Mouse (Mus musculus) frontal cortex, adult 2 months (tissue): ENCODE results near the gene Mcl1. TPM values are rescaled to one million over a fixed set of nuclear protein-coding genes. Genes with fewer than 3 reads are reported as not detected.
A peak's percentile ranks its signal among the peaks of the same experiment; 100 is the strongest.
"Not testable (repeated sequence)": the region's sequence is repeated elsewhere in the genome, so short reads cannot be mapped to it uniquely, and the experiment has no call there.

ENCODE experiments used
- DNase-seq, 2 experiments: peaks; one replicate each; pipeline ENCODE4 v3.0.0; 2022; ENCODE audit warnings: low spot score in 1 of 2; ENCODE audit errors: extremely low spot score in 1 of 2
- polyA plus RNA-seq: library from polyadenylated mRNA; depleted of rRNA; stranded (reverse); fragments of >200 nt; gene quantifications from 2 replicates; pipeline ENCODE4 v1.2.3, GENCODE M21; 2012

Mcl1 gene
- polyA plus RNA-seq, 1 experiment, result 43.3 TPM

DNA sequence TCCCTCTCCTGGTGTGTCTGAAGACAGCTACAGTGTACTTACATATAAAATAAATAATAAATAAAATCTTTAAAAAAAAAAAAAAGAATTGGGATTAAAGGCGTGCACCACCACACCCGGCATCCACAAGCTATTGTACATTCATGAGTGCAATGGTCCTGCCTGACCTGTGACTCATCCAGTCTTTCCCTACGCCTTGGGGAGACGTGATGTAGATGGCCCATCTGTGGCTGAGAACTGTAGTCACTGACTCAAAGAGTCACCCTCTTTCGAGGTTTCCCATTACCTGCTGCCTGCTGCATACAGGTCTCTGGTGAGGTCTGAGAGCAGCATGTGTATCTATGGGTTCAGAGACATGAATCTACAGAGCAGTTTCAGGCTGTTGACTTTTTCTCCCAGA, 10.6 kb upstream of the Mcl1 start:
- DNase-seq, result no peak

DNA sequence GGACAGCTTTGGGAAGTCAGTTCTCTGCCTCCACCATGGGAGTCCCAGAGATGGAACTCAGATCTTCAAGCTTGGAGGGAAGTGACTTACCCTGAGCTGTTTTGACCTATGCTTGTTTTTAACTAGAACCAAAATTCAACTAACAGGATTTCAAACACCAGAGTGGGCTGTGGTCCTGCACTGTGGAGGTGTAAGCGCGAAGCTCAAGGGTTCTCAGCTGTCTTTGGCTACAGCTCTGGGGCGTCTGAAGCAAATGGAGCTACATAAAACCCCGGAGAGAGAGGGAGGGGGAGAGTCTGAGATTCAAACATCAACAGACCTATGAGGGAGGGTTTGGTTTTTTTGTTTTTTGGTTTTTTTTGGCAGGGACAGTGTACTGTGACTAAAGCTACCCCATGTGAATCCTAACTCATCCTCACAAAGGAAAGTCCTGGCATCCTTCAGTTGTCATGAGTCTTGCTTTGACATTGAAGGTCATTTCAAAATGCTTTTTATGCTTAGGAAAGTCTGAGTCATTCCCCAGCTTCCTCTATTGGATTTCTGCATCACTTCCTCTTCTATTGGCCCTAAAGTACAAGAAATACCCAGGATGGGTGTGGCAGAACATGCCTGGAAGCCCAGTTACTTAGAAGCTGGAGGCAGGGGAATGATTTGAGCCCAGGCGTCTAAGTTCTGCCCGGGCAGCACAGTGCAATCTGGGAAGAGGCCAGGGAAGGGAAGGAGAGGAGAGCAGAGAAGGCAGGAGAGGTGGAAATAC, 8.1 kb upstream of the Mcl1 start:
- DNase-seq, result no peak

DNA sequence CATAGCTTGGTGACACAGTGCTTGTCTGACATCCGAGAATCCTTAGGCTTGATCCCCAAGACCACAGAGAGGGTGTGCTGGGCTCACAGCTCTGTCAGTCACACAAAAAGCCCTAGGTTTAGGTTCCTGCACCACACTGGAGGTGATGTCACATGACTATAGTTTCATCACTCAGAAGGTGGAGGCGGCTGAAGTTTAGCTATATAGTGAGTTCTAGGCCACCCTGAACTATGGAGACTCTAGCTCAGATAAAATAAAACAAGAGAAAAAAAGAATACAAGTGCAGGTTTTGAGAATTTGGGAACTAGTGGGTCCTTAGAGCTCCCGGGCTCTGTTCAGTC, 7.6 kb upstream of the Mcl1 start:
- no peak for DNase-seq

DNA sequence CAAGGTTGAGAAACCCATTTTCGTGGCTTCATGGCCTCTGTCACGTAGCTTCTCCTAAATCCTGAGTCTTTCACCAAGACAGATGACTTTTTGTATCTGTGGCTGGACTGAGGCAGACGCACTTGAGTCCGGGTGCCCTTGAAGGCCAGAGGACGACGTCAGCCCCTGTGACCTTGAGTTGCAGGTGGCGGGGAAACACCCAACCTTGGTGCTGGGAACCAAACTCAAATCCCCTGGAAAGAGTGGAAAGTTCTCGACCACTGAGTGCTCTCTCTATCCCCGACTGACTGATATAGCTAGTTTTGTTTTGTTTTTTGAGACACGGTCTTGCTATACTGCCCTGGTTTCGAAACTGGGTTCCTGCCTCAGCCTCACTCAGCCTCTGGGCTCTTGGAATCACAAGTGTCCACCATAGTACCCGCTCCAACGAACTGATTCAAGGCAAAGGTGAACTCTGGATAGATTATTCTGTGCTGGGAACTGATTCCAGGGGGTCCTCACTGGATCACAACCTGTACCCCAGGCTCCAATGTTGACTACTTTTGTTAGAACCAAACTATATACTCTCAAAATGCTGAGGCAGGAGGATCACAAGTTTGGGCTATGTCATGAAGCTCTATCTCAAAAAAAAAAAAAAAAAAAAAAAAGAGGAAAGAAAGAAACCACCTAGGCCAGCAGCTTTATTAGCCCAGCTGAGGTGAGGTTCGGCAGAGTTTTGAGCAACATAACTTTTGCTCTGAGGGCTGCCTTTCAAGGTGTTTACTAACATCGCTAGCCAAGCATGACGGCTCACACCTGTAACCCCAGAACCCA, 7.0 kb upstream of the Mcl1 start:
- DNase-seq, result no peak

DNA sequence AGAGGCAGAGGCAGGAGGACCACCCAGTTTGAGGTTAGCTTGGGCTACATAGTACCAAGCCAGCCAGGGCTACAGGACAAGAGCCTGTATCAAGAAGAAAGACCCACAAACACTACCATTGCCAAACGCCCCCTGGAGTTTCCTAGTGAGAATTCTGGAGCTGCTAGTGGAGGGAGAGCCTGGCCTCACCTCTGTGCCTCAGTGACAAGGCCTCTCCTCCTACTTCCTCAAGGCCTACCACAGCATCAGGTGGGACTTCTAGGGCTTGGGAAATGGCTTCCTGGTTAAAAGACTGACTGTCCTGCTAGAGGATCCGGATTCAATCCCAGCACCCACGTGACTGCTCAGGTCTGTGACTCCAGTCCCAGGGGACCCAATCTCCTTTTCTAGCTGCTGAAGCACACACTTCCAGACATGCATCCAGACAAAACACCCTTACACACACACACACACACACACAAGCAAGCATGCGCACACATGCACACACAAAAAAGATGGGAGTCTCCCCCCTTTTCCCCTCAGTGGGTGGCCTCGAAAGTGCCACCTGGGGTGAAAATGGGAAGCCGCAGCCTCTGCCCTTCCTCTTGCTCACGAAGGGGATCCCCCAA, 6.3 kb upstream of the Mcl1 start:
- DNase-seq, result no peak

DNA sequence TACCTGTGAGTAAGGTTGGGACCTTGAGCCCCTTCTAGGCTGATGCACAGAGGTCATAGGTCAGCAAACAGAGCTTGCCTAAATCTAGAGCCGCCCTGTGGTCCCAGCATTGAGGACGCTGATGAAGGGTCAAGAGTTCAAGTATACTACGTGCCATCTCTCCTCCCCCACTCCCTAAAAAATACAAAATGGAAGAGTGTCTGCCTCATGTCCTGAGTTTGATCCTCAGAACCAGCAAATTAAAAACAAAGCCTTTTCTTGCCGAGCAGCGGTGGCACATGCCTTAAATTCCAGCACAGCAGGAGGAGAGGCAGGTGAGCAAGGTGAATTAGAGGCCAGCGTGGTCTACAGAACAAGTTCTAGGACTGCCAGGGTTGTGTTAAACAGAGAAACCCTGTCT, 5.7 kb upstream of the Mcl1 start:
- DNase-seq, result no peak

DNA sequence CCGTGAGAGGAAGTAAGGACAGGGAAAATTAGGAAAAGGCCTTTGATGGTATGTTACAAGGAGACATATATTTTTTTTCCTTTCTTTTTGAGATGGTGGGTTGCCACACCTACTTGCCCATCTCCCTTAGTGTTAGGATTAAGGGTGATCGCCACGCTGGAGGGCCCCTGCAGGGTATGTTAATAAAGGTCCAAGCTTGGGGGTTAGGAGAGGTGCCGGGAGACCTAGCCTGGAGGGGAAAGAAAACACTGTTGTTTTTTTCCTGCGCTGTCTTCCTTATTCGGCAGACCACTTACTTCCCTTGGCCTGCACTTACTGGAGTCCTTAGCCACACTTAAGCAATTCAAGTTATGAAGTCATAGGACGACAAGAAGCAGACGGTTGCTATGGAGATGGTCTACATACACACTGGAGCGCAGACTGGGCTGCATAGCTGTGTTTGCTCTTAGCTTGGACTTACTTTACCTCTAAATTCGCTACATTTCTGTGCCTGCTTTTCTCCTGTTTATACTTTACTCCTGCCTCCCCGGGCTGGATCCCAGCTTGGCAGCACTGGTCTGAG, 5.0 kb upstream of the Mcl1 start:
- no peak for DNase-seq

DNA sequence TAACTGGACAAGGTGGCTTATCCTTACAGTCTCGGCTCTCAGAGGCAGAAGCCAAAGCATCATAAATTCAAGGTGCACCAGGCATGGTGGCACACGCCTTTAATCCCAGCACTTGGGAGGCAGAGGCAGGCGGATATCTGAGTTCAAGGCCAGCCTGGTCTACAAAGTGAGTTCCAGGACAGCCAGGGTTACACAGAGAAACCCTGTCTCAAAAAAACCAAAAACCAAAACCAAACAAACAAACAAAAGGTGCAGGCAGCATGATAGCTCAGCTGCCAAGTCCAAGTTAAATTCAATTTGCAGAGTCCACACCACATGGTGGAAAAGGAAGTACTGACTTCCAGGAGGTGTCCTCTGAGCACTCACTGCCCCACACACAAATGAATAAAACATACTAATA, 4.2 kb upstream of the Mcl1 start:
- not testable (repeated sequence) for DNase-seq

DNA sequence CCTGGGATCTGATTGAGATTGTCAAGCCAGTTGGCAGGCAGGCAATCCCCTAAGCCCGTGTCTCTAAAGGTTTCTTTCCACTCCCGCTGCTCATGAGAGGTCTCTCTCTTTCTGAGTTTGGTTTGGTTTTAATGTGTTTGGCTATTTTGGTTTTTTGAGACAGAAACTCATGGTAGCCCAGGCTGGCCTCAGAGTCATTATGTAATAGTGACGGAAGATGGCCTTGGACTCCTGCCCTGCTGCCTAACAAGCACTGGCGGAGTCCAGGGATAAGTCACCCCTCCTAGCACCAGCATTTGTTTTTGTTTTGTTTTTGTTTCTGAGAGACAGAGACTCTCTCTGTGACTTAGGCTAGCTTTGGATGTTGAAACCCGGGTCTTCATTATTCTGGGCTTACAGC, 3.2 kb upstream of the Mcl1 start:
- DNase-seq, result no peak

DNA sequence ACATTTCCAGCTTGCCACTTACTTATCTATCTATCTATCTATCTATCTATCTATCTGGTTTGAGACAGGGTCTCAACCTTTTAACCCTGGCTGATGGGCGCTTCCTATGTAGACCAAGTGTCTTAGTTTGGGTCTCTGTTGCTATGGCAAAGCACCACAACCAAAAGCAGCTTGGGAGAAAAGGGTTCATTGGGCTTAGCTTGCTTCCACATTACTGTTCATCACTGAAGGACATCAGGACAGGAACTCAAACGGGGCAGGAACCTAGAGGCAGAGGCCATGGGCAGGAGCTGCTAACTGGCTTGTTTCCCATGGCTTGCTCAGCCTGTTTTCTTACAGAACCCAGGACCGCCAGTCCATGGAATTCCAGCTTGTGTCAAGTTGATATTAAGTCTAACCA, 1.5 kb upstream of the Mcl1 start:
- DNase-seq, result no peak

DNA sequence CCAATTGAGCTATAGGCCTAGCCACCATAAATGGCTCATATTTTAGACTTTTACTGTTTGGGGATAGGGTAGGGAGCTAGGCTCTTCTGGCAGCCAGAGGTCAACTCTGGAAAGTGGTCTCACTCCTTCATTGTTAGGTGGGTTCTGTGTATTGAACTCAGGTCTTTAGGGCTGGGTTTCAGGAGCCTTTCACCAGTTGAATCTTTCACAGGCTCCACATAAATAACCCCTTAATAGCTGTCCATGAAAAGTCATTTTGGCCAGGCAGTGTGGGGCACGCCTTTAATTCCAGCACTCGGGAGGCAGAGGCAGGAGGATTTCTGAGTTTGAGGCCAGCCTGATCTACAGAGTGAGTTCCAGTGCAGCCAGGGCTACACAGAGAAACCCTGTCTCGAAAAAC, 877 bp upstream of the Mcl1 start:
- no peak for DNase-seq

DNA sequence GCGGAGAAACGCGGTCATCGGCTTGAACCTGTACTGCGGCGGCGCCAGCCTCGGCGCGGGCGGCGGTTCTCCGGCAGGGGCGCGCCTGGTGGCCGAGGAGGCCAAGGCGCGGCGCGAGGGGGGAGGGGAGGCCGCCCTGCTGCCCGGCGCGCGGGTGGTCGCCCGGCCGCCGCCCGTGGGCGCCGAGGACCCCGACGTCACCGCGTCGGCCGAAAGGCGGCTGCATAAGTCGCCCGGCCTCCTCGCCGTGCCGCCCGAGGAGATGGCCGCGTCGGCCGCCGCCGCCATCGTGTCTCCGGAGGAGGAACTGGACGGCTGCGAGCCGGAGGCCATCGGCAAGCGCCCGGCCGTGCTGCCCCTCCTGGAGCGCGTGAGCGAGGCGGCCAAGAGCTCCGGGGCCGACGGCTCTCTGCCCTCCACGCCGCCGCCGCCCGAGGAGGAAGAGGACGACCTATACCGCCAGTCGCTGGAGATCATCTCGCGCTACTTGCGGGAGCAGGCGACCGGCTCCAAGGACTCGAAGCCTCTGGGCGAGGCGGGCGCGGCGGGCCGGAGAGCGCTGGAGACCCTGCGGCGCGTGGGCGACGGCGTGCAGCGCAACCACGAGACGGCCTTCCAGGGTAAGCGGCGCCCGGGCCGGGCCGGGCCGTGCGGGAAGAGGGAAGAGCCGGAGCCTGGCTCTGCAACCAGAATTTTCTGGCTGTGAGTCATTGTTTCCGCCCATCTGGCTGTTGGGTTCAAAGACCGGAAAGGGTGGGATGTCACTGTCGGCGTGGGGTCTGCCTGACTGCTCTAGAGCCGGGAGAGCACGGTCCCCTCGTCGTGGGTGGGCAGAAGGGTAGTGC, 502 bp downstream of the Mcl1 start:
- peak; percentile 49 to 70 for DNase-seq

DNA sequence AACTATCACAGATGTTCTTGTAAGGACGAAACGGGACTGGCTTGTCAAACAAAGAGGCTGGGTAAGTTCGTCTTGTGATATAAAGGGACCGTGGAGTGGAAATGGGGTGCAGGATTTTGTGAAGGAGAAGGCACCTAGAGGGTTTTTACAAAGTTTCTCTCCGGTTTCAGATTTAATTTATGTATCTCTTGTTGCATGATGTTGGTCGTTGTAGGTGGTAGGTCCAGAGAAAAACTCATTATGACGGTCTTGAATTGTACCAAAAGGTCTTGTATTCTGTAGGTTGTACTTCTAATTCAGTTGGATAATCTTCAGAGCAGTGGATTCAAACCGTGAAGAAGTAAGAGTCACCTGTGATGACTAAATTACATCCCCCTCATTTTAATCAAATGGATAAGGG, 1.4 kb downstream of the Mcl1 start:
- DNase-seq, result no peak

DNA sequence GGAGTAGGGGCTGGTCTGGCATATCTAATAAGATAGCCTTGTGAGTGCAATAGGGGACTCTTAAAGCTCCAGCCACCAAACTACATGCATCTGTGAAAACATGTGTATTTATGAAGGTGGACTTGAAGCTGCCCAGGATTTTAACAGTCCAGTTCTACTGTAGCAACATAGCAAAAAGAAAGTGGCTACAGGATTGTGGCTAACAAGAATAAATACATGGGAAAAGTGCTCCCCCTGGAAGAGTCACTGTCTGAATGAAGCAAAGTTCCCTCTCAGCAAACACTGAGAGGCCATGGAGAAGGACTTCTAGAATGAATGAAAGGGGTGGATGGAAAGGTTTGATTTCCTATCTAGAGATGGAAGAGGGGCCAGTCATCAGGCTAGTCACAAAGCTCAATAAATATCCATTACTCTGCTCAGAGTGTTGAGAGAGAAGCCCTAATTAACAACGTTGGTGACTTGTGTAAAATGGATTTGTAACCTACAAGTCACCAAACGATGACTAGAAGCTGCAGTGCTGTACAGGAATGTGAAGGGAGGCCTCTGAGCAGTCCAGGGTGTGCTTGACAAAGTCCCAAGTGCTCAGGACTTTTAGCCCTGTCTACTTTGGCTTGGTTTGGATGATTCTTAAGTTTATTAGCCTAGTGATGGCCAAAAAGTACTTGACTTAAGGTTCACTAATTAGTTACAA, 2.3 kb downstream of the Mcl1 start:
- DNase-seq, result no peak

DNA sequence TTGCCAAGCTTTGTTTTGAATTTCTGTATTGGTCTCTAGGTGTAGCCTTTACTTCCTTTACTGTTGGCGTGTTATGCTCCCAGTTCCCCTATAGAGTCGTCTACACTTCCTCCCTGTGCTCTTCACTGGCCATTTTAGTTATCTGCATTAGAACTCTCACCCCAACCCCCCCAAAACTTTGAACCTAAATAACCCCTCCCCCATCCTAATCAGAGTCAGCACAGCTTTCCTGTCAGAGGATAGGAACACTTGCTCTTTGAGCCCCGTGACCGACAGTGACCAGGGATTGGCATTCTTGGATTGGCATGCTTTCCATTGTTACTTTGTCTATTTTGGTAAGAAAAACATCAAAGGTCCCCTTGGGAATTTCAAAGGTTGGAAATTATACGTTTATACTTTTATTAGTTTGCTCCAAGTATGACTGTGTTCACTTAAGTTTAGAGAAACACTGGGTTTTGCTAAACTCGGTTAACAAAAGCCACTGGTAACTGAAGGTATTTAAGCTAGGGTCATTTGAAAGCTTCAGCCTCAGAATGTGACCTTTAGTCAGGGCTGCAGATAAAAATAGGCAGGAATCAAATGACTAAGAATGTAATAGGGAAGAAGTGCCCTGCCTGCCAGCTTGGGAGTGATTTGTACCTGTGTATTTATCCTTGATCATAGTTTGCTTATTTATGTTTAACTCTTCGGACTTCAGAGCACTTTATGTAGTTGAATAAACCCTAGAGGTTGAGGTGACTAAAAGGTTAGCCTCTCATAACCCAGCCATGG, 3.5 kb downstream of the Mcl1 start:
- no peak for DNase-seq

DNA sequence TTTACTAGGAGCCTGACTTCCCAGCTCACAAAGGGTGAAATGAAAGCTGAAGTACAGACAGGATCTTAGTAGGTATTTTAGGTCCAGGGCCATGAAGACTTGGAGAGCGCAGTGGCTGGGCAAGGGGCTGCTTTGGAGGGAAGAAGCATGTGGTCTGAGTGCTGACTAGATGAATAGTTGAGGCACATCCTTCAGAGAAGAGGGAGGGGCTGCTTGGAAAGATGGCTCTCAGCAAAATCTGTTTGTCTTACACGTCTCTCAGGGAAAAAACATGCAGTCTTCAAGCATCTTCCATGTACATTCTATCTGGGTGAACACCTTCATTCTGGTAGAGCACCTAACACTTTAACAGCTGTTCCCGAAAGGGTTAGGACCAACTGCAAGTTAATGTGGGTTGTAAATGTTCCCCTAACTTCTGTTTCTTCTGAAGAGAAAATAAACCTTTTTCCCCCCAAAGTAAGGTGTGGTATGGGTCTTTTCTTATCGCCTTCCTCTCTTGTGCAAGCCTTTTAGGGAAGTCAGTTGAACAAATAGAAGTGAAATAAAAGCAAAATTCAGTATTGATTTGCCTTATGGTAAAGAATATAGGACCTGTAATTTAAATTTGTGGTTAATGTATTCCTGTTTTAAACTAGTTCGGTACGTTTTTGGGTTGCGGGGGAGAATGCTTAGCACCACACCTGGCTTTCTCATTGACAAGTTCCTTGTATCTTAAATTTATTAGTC, 4.3 kb downstream of the Mcl1 start:
- DNase-seq, result no peak

DNA sequence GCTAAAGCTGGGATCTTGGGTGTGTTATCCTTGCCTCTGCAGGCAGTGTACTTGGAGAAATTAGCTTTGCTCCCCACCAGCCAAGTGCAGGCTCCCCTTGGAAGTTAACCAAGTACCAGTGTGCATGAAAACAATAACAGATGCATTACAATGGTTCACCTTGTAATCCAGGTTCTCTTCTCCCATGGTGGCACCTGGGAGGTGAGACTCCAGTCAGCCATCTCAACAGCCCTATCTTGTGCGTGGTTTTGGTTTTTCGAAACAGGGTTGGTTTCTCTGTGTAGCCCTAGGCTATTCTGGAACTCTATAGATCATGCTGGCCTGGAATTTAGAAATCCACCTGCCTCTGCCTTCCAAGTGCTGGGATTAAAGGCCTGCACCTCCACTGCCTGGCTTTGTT, 4.9 kb downstream of the Mcl1 start:
- no peak for DNase-seq

DNA sequence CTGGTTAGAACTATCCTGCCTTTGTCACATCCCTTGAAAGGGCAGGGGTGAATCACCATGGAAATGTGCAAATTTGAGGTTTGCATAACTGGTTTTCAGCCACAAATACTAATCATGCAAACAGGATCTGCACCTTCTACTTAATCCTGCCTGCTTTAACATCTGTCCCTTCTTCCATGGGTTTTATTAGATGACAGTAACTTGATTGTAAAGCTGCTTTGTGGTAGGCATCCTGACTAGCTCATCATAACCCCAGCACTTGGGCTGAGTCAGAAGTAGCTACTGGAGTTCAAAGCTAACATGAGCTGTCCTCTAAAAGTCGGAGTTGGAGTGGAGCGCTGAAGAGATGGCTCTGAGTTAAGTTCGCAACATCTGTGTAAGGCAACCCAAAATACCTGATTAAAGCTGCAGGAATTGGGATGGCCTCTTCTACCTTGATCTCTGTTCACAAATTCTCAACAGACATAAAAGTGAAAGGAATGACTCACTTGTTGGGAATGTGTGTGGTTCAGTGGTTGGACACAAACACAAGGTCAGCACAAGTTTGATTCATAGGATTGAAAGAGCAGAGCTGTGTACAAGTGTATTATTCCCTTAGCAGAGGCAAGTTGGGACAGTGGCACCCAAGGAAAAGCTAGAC, 5.5 kb downstream of the Mcl1 start:
- DNase-seq, result no peak
